Comparison of ENCODE assay signal across 7 mouse cellular contexts in genomic region chr11:94939280-94939679, GRCm38 (mm10). TPM values are rescaled to one million over a fixed set of nuclear protein-coding genes. Genes with fewer than 3 reads are reported as not detected.
DNase-seq lines count a peak whose midpoint lies in the region; ATAC-seq and TF ChIP-seq lines count a peak whose summit lies in the region.

No protein-coding gene starts in this region.

- peak overlapping the region; percentile 70 for H3K4me2 ChIP-seq in lung, embryonic 14.5 days

- peak overlapping the region; percentile 13; the same call in 1 of the 2 replicates for H3K9ac ChIP-seq in lung, embryonic 14.5 days

- 21% methylated on average over 4 of the region's 4 CpGs for WGBS in heart, embryonic 10.5 days
- whole genome bisulfite sequencing in lung, embryonic 14.5 days = 17% methylated on average over 4 of the region's 4 CpGs

- peak; percentile 61 for DNase-seq in CD4-positive helper T cell, adult 2 months (ENCODE audit: low read depth, low spot score)
- DNase-seq in G1E (ENCODE audit: low spot score) = peak; percentile 67
- DNase-seq in cerebellum, postnatal 25 days = peak; percentile 76 to 86
- no peak for DNase-seq in heart, embryonic 10.5 days (ENCODE audit: low spot score)
- peak; percentile 49 to 82 for DNase-seq in layer of hippocampus, adult 18-20 months (ENCODE audit: low spot score in 2 of 2)
- DNase-seq in lung, embryonic 14.5 days = peak; percentile 89
- peak; percentile 36 for DNase-seq in right cerebral cortex, postnatal 36 days (ENCODE audit: low spot score in 2 of 2)

- H3K9me3 ChIP-seq in G1E (replicated peaks) = no peaks in the 10 kb centered on the region
- H3K9me3 ChIP-seq in heart, embryonic 10.5 days = no peaks in the 10 kb centered on the region
- H3K9me3 ChIP-seq in lung, embryonic 14.5 days (ENCODE audit: low read depth, low read length) = no peaks in the 10 kb centered on the region

- H3K36me3 ChIP-seq in G1E (replicated peaks) = no peaks in the 10 kb centered on the region
- peaks cover 15% of the 10 kb centered on the region for H3K36me3 ChIP-seq in heart, embryonic 10.5 days
- H3K36me3 ChIP-seq in lung, embryonic 14.5 days (ENCODE audit: insufficient read depth) = peaks cover 66% of the 10 kb centered on the region

- no peak for ATAC-seq in G1E (ENCODE audit: extremely low read depth, insufficient number of reproducible peaks, low FRiP score, poor library complexity, severe bottlenecking)
- ATAC-seq in lung, embryonic 14.5 days (ENCODE audit: insufficient read depth) = no peak

- peaks cover 60% of the 10 kb centered on the region for H3K27me3 ChIP-seq in G1E (ENCODE audit: insufficient read depth, low read length)
- peaks cover 93% of the 10 kb centered on the region for H3K27me3 ChIP-seq in heart, embryonic 10.5 days (ENCODE audit: insufficient read depth, poor library complexity, severe bottlenecking)
- no peaks in the 10 kb centered on the region; the same call in 1 of the 2 replicates for H3K27me3 ChIP-seq in lung, embryonic 14.5 days (ENCODE audit: insufficient read depth, low read length)

- TF ChIP-seq CTCF in G1E (IDR thresholded peaks at IDR 0.05; ENCODE audit: low read depth, low read length) = peak; percentile 57
- TF ChIP-seq CTCF in lung, embryonic 14.5 days (IDR thresholded peaks at IDR 0.05; ENCODE audit: low read depth) = peak; percentile 94

- no peak overlapping the region for H3K4me3 ChIP-seq in G1E (ENCODE audit: low read depth, low read length)
- peak overlapping the region; percentile 9; the same call in 1 of the 2 replicates for H3K4me3 ChIP-seq in heart, embryonic 10.5 days
- H3K4me3 ChIP-seq in lung, embryonic 14.5 days (ENCODE audit: low read depth, low read length) = peak overlapping the region; percentile 55

- H3K27ac ChIP-seq in heart, embryonic 10.5 days = no peak overlapping the region
- H3K27ac ChIP-seq in lung, embryonic 14.5 days (ENCODE audit: low read depth) = peak overlapping the region; percentile 25; the same call in 1 of the 2 replicates

- H3K4me1 ChIP-seq in G1E (ENCODE audit: insufficient read depth, low read depth, low read length) = peaks cover 21% of the 10 kb centered on the region
- H3K4me1 ChIP-seq in heart, embryonic 10.5 days = peaks cover 30% of the 10 kb centered on the region
- H3K4me1 ChIP-seq in lung, embryonic 14.5 days (ENCODE audit: insufficient read depth) = peaks cover 10% of the 10 kb centered on the region; the same call in 1 of the 2 replicates

RNA-seq across cellular contexts. Expression of gene Col1a1, which starts 3.3 kb away (rescaled TPM):
- not detected in 2 replicates for total RNA-seq in G1E (2014; fragmentation: Nextera tagmentation)
- total RNA-seq in G1E (2017) = 1.9 TPM in 1 of 2 replicates, not detected in the other
- polyA plus RNA-seq in G1E (2012) = 0.01 TPM in 1 of 2 replicates, not detected in the other
- 146 and 311 TPM in 2 replicates for polyA plus RNA-seq in heart, embryonic 10.5 days (2016; fragmentation: Nextera tagmentation; extraction: Ambion mirVana)
- total RNA-seq in layer of hippocampus, adult 18-20 months (2021) = 1 to 10 TPM; 4.3 to 5.2 TPM
- 1,035 and 1,062 TPM in 2 replicates for polyA plus RNA-seq in lung, embryonic 14.5 days (2014; fragmentation: Nextera tagmentation; extraction: Ambion mirVana)

RNA-seq across cellular contexts. Expression of gene Hils1, which starts 28.1 kb away (rescaled TPM):
- total RNA-seq in G1E (2014; fragmentation: Nextera tagmentation) = not detected in 2 replicates
- total RNA-seq in G1E (2017) = not detected in 2 replicates
- polyA plus RNA-seq in G1E (2012) = not detected in 2 replicates
- 0.22 TPM in 1 of 2 replicates, not detected in the other for polyA plus RNA-seq in heart, embryonic 10.5 days (2016; fragmentation: Nextera tagmentation; extraction: Ambion mirVana)
- total RNA-seq in layer of hippocampus, adult 18-20 months (2021) = not detected
- not detected in 2 replicates for polyA plus RNA-seq in lung, embryonic 14.5 days (2014; fragmentation: Nextera tagmentation; extraction: Ambion mirVana)

RNA-seq across cellular contexts. Expression of gene Sgca, which starts 36.8 kb away (rescaled TPM):
- total RNA-seq in G1E (2014; fragmentation: Nextera tagmentation) = not detected in 2 replicates
- 0.06 and 0.87 TPM in 2 replicates for total RNA-seq in G1E (2017)
- polyA plus RNA-seq in G1E (2012) = not detected in 2 replicates
- 12.5 and 25.8 TPM in 2 replicates for polyA plus RNA-seq in heart, embryonic 10.5 days (2016; fragmentation: Nextera tagmentation; extraction: Ambion mirVana)
- under 1 TPM in 1 of 2 experiments, not detected in 1; 0.27 TPM for total RNA-seq in layer of hippocampus, adult 18-20 months (2021)
- polyA plus RNA-seq in lung, embryonic 14.5 days (2014; fragmentation: Nextera tagmentation; extraction: Ambion mirVana) = 0.35 TPM in 1 of 2 replicates, not detected in the other

RNA-seq across cellular contexts. Expression of gene Ppp1r9b, which starts 51.6 kb away (rescaled TPM):
- total RNA-seq in G1E (2014; fragmentation: Nextera tagmentation) = 87.8 and 117 TPM in 2 replicates
- total RNA-seq in G1E (2017) = 68.2 and 83.2 TPM in 2 replicates
- 207 and 233 TPM in 2 replicates for polyA plus RNA-seq in G1E (2012)
- 8.5 and 12.5 TPM in 2 replicates for polyA plus RNA-seq in heart, embryonic 10.5 days (2016; fragmentation: Nextera tagmentation; extraction: Ambion mirVana)
- total RNA-seq in layer of hippocampus, adult 18-20 months (2021) = 1,000 to 10,000 TPM in 1 of 2 experiments, 100 to 1,000 TPM in 1; 993 to 1,036 TPM
- 13.0 and 14.3 TPM in 2 replicates for polyA plus RNA-seq in lung, embryonic 14.5 days (2014; fragmentation: Nextera tagmentation; extraction: Ambion mirVana)

Comparison
In these comparisons a context has a peak if more than half of its experiments do, and no peak if none do; other contexts are left out.
1. RNA of gene Col1a1, which starts 3.3 kb away (polyA plus RNA-seq): 1,035 to 1,062 TPM in lung, embryonic 14.5 days and 146 to 311 TPM in heart, embryonic 10.5 days; 0.01 TPM in G1E; every median in the first group is over 100 times any median in the second.